Mouse (Mus musculus): ENCODE data around the gene Rrnad1. TPM values are rescaled to one million over a fixed set of nuclear protein-coding genes. Genes with fewer than 3 reads are reported as not detected.

The Rrnad1 gene
- polyA plus RNA-seq, 1 experiment from 2014 or later = 14.9 TPM

- Histone ChIP-seq H3K9ac (ENCODE audit: low read depth, low read length) (peak overlapping the region; percentile 81), H3K27ac (ENCODE audit: low read depth, low read length) (peak overlapping the region; percentile 51; the same call in 1 of the 2 replicates), H3K4me1 (ENCODE audit: control insufficient read depth, insufficient read depth, low read length) (peaks cover 39% of the 10 kb centered on the region), H3K4me3 (ENCODE audit: low read depth, low read length) (peak overlapping the region; percentile 67), H3K36me3 (ENCODE audit: control insufficient read depth, insufficient read depth, low read length) (peaks cover 6% of the 10 kb centered on the region; the same call in 1 of the 2 replicates), H3K27me3 (ENCODE audit: control insufficient read depth, insufficient read depth, low read length) (peaks cover 19% of the 10 kb centered on the region), H3K4me2 (peak overlapping the region; percentile 95), H3K9me3 (replicated peaks; ENCODE audit: control insufficient read depth, low read length) (no peaks in the 10 kb centered on the region)
- ATAC-seq (replicated peaks; ENCODE audit: insufficient number of reproducible peaks, low FRiP score, low TSS enrichment) = no peak
- WGBS (ENCODE audit: insufficient replicate concordance) = 1% methylated on average over 57 of the region's 60 CpGs
Measured at GRCm38 (mm10) chr3:87971489-87972202, 41.1 kb upstream of the Rrnad1 start.

DNA sequence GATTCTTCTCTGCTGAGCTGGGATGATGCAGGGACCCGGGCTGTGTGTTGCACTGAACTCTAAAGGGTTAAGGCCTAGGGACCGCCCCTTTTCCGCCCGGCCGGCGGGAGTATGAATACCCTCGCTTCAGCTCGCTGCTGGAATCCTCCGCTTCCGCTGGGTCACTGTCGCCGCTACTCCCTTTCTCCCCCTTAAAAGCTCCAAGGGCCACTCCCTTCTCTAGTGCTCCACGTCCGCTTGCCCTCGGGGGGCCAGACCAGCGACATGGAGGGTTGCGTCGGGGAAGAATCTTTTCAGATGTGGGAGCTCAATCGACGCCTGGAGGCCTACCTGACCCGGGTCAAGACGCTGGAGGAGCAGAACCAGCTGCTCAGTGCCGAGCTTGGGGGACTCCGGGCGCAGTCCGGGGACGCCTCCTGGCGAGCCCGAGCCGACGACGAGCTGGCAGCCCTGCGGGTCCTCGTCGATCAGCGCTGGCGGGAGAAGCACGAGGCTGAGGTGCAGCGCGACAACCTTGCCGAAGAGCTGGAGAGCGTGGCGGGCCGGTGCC, 40.5 kb upstream of the Rrnad1 start, which contains the start of gene Nes:
Gene Nes, plus strand, starts transcription at position 140 of the 550 bp plus-strand sequence.
- WGBS (ENCODE audit: insufficient replicate concordance) = under 1% methylated on average over 44 of the region's 44 CpGs
- Histone ChIP-seq H3K4me3 (ENCODE audit: low read depth, low read length) (peak within 1 kb of the TSS; percentile 67), H3K27me3 (ENCODE audit: control insufficient read depth, insufficient read depth, low read length) (peaks cover 19% of the 10 kb centered on the region), H3K27ac (ENCODE audit: low read depth, low read length) (peak within 1 kb of the TSS; percentile 51), H3K36me3 (ENCODE audit: control insufficient read depth, insufficient read depth, low read length) (peaks cover 6% of the 10 kb centered on the region; the same call in 1 of the 2 replicates), H3K9ac (ENCODE audit: low read depth, low read length) (peak within 1 kb of the TSS; percentile 81), H3K9me3 (replicated peaks; ENCODE audit: control insufficient read depth, low read length) (no peaks in the 10 kb centered on the region), H3K4me2 (peak within 1 kb of the TSS; percentile 95), H3K4me1 (ENCODE audit: control insufficient read depth, insufficient read depth, low read length) (peaks cover 39% of the 10 kb centered on the region)
- peak; percentile 51 for ATAC-seq (replicated peaks; ENCODE audit: insufficient number of reproducible peaks, low FRiP score, low TSS enrichment)

DNA sequence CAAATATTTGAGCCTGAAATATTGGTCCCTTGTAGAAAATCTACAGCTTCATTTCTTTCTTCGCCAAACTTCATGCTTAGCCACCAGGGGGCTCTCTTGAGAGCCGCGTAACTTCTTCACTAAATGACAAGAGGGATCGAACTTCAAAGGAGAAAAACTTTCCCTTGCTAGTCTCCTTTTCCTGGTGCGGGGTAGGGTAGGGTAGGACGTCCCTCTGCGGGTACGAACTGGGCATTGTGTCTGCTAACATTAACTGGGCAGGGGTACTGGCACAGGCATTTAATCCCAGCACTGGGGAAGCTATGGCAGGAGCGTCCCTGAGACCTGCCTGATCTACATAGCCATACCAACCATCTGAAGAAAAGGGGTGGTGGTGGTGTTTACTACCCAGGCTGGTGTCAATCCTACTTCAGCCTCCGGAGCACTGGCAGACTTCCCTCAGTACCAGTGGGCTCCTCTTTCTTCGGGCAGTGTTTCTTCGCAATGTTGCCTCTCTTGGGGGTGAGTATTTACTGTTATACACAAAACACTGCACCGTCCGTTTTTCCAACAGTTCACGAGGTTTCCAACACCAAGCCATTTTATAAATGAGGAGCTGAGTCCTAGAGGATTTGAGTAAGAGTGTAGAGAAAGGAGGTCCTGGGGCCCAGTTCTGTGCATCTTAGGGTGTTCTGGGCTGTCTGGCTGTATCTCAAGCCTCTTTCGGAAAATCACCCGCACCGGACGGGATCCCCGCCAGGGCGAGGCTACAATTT, 39.8 kb upstream of the Rrnad1 start:
- peak overlapping the region; percentile 39; the same call in 1 of the 2 replicates for H3K9ac ChIP-seq (ENCODE audit: low read depth, low read length)
- under 1% methylated on average over 21 of the region's 21 CpGs for WGBS (ENCODE audit: insufficient replicate concordance)
- ATAC-seq (replicated peaks; ENCODE audit: insufficient number of reproducible peaks, low FRiP score, low TSS enrichment) = no peak

GRCm38 (mm10) chr3:87960586-87961191, 30.2 kb upstream of the Rrnad1 start:
- Histone ChIP-seq H3K9ac (ENCODE audit: low read depth, low read length) (peak overlapping the region; percentile 72), H3K9me3 (replicated peaks; ENCODE audit: control insufficient read depth, low read length) (no peaks in the 10 kb centered on the region), H3K27ac (ENCODE audit: low read depth, low read length) (peak overlapping the region; percentile 78), H3K4me3 (ENCODE audit: low read depth, low read length) (peak overlapping the region; percentile 45), H3K36me3 (ENCODE audit: control insufficient read depth, insufficient read depth, low read length) (no peaks in the 10 kb centered on the region), H3K4me2 (peak overlapping the region; percentile 76), H3K4me1 (ENCODE audit: control insufficient read depth, insufficient read depth, low read length) (peaks cover 19% of the 10 kb centered on the region), H3K27me3 (ENCODE audit: control insufficient read depth, insufficient read depth, low read length) (no peaks in the 10 kb centered on the region)
- WGBS (ENCODE audit: insufficient replicate concordance) = under 1% methylated on average over 27 of the region's 27 CpGs
- peak; percentile 94 for ATAC-seq (replicated peaks; ENCODE audit: insufficient number of reproducible peaks, low FRiP score, low TSS enrichment)

More for the DNA sequence above, 39.8 kb upstream of the Rrnad1 start:
- peak overlapping the region; percentile 67 for H3K4me3 ChIP-seq (ENCODE audit: low read depth, low read length)
- peak overlapping the region; percentile 46; the same call in 1 of the 2 replicates for H3K27ac ChIP-seq (ENCODE audit: low read depth, low read length)
- H3K9me3 ChIP-seq (replicated peaks; ENCODE audit: control insufficient read depth, low read length) = no peaks in the 10 kb centered on the region
- peaks cover 19% of the 10 kb centered on the region for H3K27me3 ChIP-seq (ENCODE audit: control insufficient read depth, insufficient read depth, low read length)
- H3K4me1 ChIP-seq (ENCODE audit: control insufficient read depth, insufficient read depth, low read length) = peaks cover 39% of the 10 kb centered on the region
- H3K4me2 ChIP-seq = peak overlapping the region; percentile 95
- 0 out of 2 replicates have a peak, but pooled peaks cover 2% of the 10 kb centered on the region for H3K36me3 ChIP-seq (ENCODE audit: control insufficient read depth, insufficient read depth, low read length)

GRCm38 (mm10) chr3:87960191-87960585, 29.7 kb upstream of the Rrnad1 start:
- Histone ChIP-seq H3K27me3 (ENCODE audit: control insufficient read depth, insufficient read depth, low read length) (no peaks in the 10 kb centered on the region), H3K4me1 (ENCODE audit: control insufficient read depth, insufficient read depth, low read length) (peaks cover 19% of the 10 kb centered on the region), H3K4me3 (ENCODE audit: low read depth, low read length) (peak overlapping the region; percentile 45), H3K9me3 (replicated peaks; ENCODE audit: control insufficient read depth, low read length) (no peaks in the 10 kb centered on the region), H3K4me2 (peak overlapping the region; percentile 76), H3K27ac (ENCODE audit: low read depth, low read length) (peak overlapping the region; percentile 78), H3K9ac (ENCODE audit: low read depth, low read length) (peak overlapping the region; percentile 72), H3K36me3 (ENCODE audit: control insufficient read depth, insufficient read depth, low read length) (no peaks in the 10 kb centered on the region)
- ATAC-seq (replicated peaks; ENCODE audit: insufficient number of reproducible peaks, low FRiP score, low TSS enrichment) = no peak
- WGBS (ENCODE audit: insufficient replicate concordance) = 9% methylated on average over 10 of the region's 10 CpGs

DNA sequence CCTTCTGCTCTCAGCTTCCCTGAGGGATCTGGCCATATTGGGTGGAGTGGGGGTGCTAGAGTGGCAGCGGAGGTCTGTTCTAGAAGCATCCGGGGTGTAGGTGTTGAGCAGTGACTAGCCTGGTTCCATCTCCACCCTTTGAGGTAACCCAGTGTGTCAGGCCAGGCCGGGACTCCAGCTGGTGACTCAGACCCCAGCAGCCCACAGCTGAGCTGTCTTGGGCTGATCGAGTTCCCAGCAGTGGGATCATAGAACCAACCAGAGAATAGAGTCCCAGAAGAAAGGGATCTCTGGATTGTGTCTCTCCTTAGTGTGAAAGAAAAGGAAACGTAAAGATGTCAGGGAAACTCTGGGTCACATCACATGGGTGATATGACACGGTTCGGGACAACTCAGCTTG, 28.9 kb upstream of the Rrnad1 start:
- H3K27ac ChIP-seq (ENCODE audit: low read depth, low read length) = no peak overlapping the region; the same call in 1 of the 2 replicates
- no peak overlapping the region for H3K4me2 ChIP-seq
- H3K4me3 ChIP-seq (ENCODE audit: low read depth, low read length) = no peak overlapping the region
- no peaks in the 10 kb centered on the region for H3K36me3 ChIP-seq (ENCODE audit: control insufficient read depth, insufficient read depth, low read length)
- no peak for ATAC-seq (replicated peaks; ENCODE audit: insufficient number of reproducible peaks, low FRiP score, low TSS enrichment)
- H3K9ac ChIP-seq (ENCODE audit: low read depth, low read length) = no peak overlapping the region
- WGBS (ENCODE audit: insufficient replicate concordance) = 52% methylated on average over 7 of the region's 7 CpGs
- H3K27me3 ChIP-seq (ENCODE audit: control insufficient read depth, insufficient read depth, low read length) = no peaks in the 10 kb centered on the region
- H3K9me3 ChIP-seq (replicated peaks; ENCODE audit: control insufficient read depth, low read length) = no peaks in the 10 kb centered on the region
- H3K4me1 ChIP-seq (ENCODE audit: control insufficient read depth, insufficient read depth, low read length) = peaks cover 19% of the 10 kb centered on the region

DNA sequence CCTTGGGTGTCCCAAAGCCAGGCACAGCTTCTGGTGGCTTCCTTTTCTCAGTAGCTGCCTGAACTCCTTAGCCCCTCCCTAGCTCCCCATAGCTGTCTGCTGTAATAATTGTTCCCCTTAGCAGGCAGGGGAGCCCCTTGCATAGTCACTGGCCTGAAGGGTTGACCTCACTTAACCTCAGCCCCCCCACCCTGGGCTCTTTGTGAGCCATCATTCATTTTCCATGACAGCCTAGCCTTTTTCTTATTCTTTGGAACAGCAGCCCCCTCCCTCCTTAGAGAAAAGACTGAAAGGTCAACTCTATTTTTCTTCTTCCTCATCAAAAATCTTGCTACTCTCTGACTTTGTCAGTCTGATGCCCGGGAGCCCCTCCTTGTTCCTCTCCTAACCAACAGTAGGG, 28.4 kb upstream of the Rrnad1 start:
- Histone ChIP-seq H3K9ac (ENCODE audit: low read depth, low read length) (no peak overlapping the region), H3K4me3 (ENCODE audit: low read depth, low read length) (no peak overlapping the region), H3K9me3 (replicated peaks; ENCODE audit: control insufficient read depth, low read length) (no peaks in the 10 kb centered on the region), H3K27me3 (ENCODE audit: control insufficient read depth, insufficient read depth, low read length) (no peaks in the 10 kb centered on the region), H3K36me3 (ENCODE audit: control insufficient read depth, insufficient read depth, low read length) (no peaks in the 10 kb centered on the region), H3K27ac (ENCODE audit: low read depth, low read length) (no peak overlapping the region), H3K4me1 (ENCODE audit: control insufficient read depth, insufficient read depth, low read length) (peaks cover 19% of the 10 kb centered on the region), H3K4me2 (no peak overlapping the region)
- no peak for ATAC-seq (replicated peaks; ENCODE audit: insufficient number of reproducible peaks, low FRiP score, low TSS enrichment)
- WGBS (ENCODE audit: insufficient replicate concordance) = 56% methylated on average over 1 of the region's 1 CpGs

DNA sequence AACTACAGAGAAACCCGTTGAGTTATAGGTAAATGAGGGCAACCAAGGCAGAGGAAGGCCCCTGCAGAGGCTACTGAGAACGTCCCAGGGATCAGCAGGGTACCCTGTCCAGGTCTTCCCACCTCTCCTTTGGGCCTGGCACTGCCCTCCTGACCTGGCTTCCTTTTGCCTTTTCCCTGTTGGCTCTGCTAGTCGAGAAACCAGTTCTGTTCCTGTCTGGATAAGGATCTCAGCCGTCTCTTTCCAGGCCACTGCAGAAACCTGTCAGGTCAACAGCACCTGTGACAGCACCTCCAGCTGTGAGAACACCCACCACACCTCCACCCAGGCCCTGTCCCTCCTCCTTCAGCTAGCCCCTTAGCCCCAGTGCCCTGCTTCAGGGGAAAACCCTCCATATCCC, 28.0 kb upstream of the Rrnad1 start:
- no peaks in the 10 kb centered on the region for H3K9me3 ChIP-seq (replicated peaks; ENCODE audit: control insufficient read depth, low read length)
- no peak for ATAC-seq (replicated peaks; ENCODE audit: insufficient number of reproducible peaks, low FRiP score, low TSS enrichment)
- H3K36me3 ChIP-seq (ENCODE audit: control insufficient read depth, insufficient read depth, low read length) = no peaks in the 10 kb centered on the region
- no peak overlapping the region for H3K4me3 ChIP-seq (ENCODE audit: low read depth, low read length)
- WGBS (ENCODE audit: insufficient replicate concordance) = 28% methylated on average over 4 of the region's 4 CpGs
- no peaks in the 10 kb centered on the region for H3K27me3 ChIP-seq (ENCODE audit: control insufficient read depth, insufficient read depth, low read length)
- peaks cover 19% of the 10 kb centered on the region for H3K4me1 ChIP-seq (ENCODE audit: control insufficient read depth, insufficient read depth, low read length)
- no peak overlapping the region for H3K9ac ChIP-seq (ENCODE audit: low read depth, low read length)
- no peak overlapping the region for H3K27ac ChIP-seq (ENCODE audit: low read depth, low read length)
- H3K4me2 ChIP-seq = no peak overlapping the region
